21 mouse cellular contexts compared by ENCODE assay signal in genomic region chr2:65117859-65118258, GRCm38 (mm10).
DNase-seq lines count a peak whose midpoint lies in the region; ATAC-seq lines count a peak whose summit lies in the region.
"Had no signal": no experiment of that assay in that cellular context is flagged by ENCODE, and none has a peak within 500 bp of the region (broad histone marks: within the 10 kb centered on the region; RNA-seq: fewer than 3 reads in every experiment).

No protein-coding gene starts in this region.

- H3K4me1 ChIP-seq in kidney, embryonic 16.5 days (ENCODE audit: insufficient read depth, low read length): peaks cover 13% of the 10 kb centered on the region
- H3K4me1 ChIP-seq in heart, embryonic 16.5 days (ENCODE audit: control insufficient read depth, insufficient read depth, low read length): peaks cover 22% of the 10 kb centered on the region
- no peaks in the 10 kb centered on the region for H3K4me1 ChIP-seq in forebrain, embryonic 11.5 days (replicated peaks; ENCODE audit: control insufficient read depth, insufficient read depth, low read length)
- H3K4me1 ChIP-seq: forebrain, embryonic 10.5 days; forebrain, embryonic 15.5 days; hindbrain, embryonic 15.5 days had no signal

- no peak for ATAC-seq in kidney, embryonic 16.5 days (ENCODE audit: low FRiP score, low TSS enrichment)
- ATAC-seq in heart, embryonic 16.5 days (replicated peaks; ENCODE audit: extremely low read depth, insufficient read depth, low FRiP score): peak; percentile 56; the same call in 1 of the 2 replicates
- ATAC-seq in forebrain, embryonic 11.5 days (replicated peaks; ENCODE audit: low FRiP score): no peak
- ATAC-seq: CD4-positive, CD25-positive, alpha-beta regulatory T cell, adult 4 months; forebrain, embryonic 15.5 days; intestine, embryonic 16.5 days had no signal

- 69% methylated on average over 2 of the region's 2 CpGs for WGBS in kidney, embryonic 16.5 days
- 37% methylated on average over 2 of the region's 2 CpGs for WGBS in heart, embryonic 16.5 days
- WGBS in forebrain, embryonic 11.5 days: 92% methylated on average over 2 of the region's 2 CpGs

- DNase-seq in heart, adult 11 months: peak; percentile 95
- no peak for DNase-seq in heart, postnatal 25 days (ENCODE audit: low spot score)
- DNase-seq in heart, adult 9 months (ENCODE audit: low spot score in 2 of 2): peak; percentile 51 to 62
- no peak for DNase-seq in heart, postnatal 4 days
- DNase-seq in kidney, adult 11 months: no peak
- no peak for DNase-seq in forebrain, embryonic 11.5 days (ENCODE audit: low spot score)
- DNase-seq: adrenal gland, adult 8-10 months; B cell, adult 2 months; cerebellum, adult 18-20 months; cerebellum, adult 9-11 months; gastrocnemius, postnatal 36 days; kidney, adult 9 months had no signal

- no peaks in the 10 kb centered on the region for H3K36me3 ChIP-seq in kidney, embryonic 16.5 days (ENCODE audit: insufficient read depth, low read length)
- H3K36me3 ChIP-seq in heart, embryonic 16.5 days (ENCODE audit: control insufficient read depth, insufficient read depth): no peaks in the 10 kb centered on the region
- no peaks in the 10 kb centered on the region for H3K36me3 ChIP-seq in forebrain, embryonic 11.5 days (ENCODE audit: control insufficient read depth, insufficient read depth, low read length)
- H3K36me3 ChIP-seq: embryonic facial prominence, embryonic 10.5 days; forebrain, embryonic 10.5 days; forebrain, embryonic 15.5 days; G1E; hindbrain, embryonic 15.5 days had no signal

- intact Hi-C loops in heart, postnatal 25 days (cut with DNase I): loop anchor here (2.0 kb wide), 1 partner anchor 95 kb away; no protein-coding TSS in a partner anchor

- H3K4me2 ChIP-seq in kidney, embryonic 16.5 days (replicated peaks; ENCODE audit: low read depth, low read length): no peak overlapping the region
- no peak overlapping the region for H3K4me2 ChIP-seq in heart, embryonic 16.5 days (ENCODE audit: low read depth, low read length)
- no peak overlapping the region for H3K4me2 ChIP-seq in forebrain, embryonic 11.5 days (ENCODE audit: low read depth, low read length, severe bottlenecking)
- H3K4me2 ChIP-seq: forebrain, embryonic 15.5 days; hindbrain, embryonic 15.5 days had no signal

- H3K27ac ChIP-seq in kidney, embryonic 16.5 days (ENCODE audit: low read length): 0 out of 2 replicates have a peak overlapping the region, but pooled peaks have one; percentile 7
- H3K27ac ChIP-seq in heart, embryonic 16.5 days (ENCODE audit: low read length): peak overlapping the region; percentile 70
- no peak overlapping the region for H3K27ac ChIP-seq in forebrain, embryonic 11.5 days (ENCODE audit: low read depth, low read length)
- H3K27ac ChIP-seq: embryonic facial prominence, embryonic 10.5 days; forebrain, embryonic 10.5 days; forebrain, embryonic 15.5 days; hindbrain, embryonic 15.5 days had no signal

- H3K9me3 ChIP-seq in kidney, embryonic 16.5 days (ENCODE audit: low read length): no peaks in the 10 kb centered on the region
- H3K9me3 ChIP-seq in heart, embryonic 16.5 days (replicated peaks; ENCODE audit: control insufficient read depth, low read length): no peaks in the 10 kb centered on the region
- no peaks in the 10 kb centered on the region for H3K9me3 ChIP-seq in forebrain, embryonic 11.5 days (ENCODE audit: control insufficient read depth, low read length)
- H3K9me3 ChIP-seq: embryonic facial prominence, embryonic 10.5 days; forebrain, embryonic 10.5 days; forebrain, embryonic 15.5 days; hindbrain, embryonic 15.5 days had no signal

- H3K4me3 ChIP-seq in kidney, embryonic 16.5 days (ENCODE audit: low read length): no peak overlapping the region
- no peak overlapping the region for H3K4me3 ChIP-seq in heart, embryonic 16.5 days (ENCODE audit: low read length)
- no peak overlapping the region for H3K4me3 ChIP-seq in forebrain, embryonic 11.5 days (ENCODE audit: low read depth, low read length)
- H3K4me3 ChIP-seq: embryonic facial prominence, embryonic 10.5 days; forebrain, embryonic 10.5 days; forebrain, embryonic 15.5 days; hindbrain, embryonic 15.5 days had no signal

- no peak overlapping the region for H3K9ac ChIP-seq in kidney, embryonic 16.5 days (replicated peaks; ENCODE audit: low read length)
- H3K9ac ChIP-seq in heart, embryonic 16.5 days (ENCODE audit: low read length): no peak overlapping the region
- H3K9ac ChIP-seq in forebrain, embryonic 11.5 days (ENCODE audit: low read length): no peak overlapping the region
- H3K9ac ChIP-seq: forebrain, embryonic 15.5 days; hindbrain, embryonic 15.5 days had no signal

- no peaks in the 10 kb centered on the region for H3K27me3 ChIP-seq in kidney, embryonic 16.5 days (ENCODE audit: insufficient read depth, low read length)
- H3K27me3 ChIP-seq in heart, embryonic 16.5 days (ENCODE audit: control insufficient read depth, insufficient read depth, low read length): no peaks in the 10 kb centered on the region
- H3K27me3 ChIP-seq in forebrain, embryonic 11.5 days (ENCODE audit: control insufficient read depth, insufficient read depth, low read length): no peaks in the 10 kb centered on the region
- H3K27me3 ChIP-seq: forebrain, embryonic 15.5 days; hindbrain, embryonic 15.5 days had no signal

Comparison
In these comparisons a context has a peak if more than half of its experiments do, and no peak if none do; other contexts are left out.
1. DNase-seq: peak in heart, adult 11 months (single experiment) and heart, adult 9 months (2 of 2); none in heart, postnatal 25 days (single experiment), heart, postnatal 4 days (single experiment), kidney, adult 11 months (single experiment) and forebrain, embryonic 11.5 days (single experiment).